Mouse (Mus musculus) hindbrain, embryonic 11.5 days (tissue): ENCODE data around the gene Olfr288. TPM values are rescaled to one million over a fixed set of nuclear protein-coding genes. Genes with fewer than 3 reads are reported as not detected.

Source experiments
- ATAC-seq: fragments of 200-750 bp; cut with Nextera tagmentation; 2 replicates; pipeline ENCODE4 v1.8.0; 2017; ENCODE audit warnings: mild to moderate bottlenecking, moderate TSS enrichment, moderate library complexity; ENCODE audit not compliant: low FRiP score
- DNase-seq: peaks from one replicate; pipeline ENCODE4 v3.0.0-alpha.2; 2015; ENCODE audit warnings: low spot score
- H3K27ac ChIP-seq: fragments of 300-500 bp; sonication (generic); 2 replicates; pipeline ENCODE4 v1.5.1; 2014; ENCODE audit warnings: mild to moderate bottlenecking, low read depth, low read length
- H3K27me3 ChIP-seq: fragments of 300-500 bp; sonication (generic); 2 replicates; pipeline ENCODE4 v1.6.1; 2014; ENCODE audit warnings: mild to moderate bottlenecking, low read length, moderate library complexity, mixed read lengths; ENCODE audit not compliant: control insufficient read depth, insufficient read depth
- H3K36me3 ChIP-seq: fragments of 300-500 bp; sonication (generic); 2 replicates; pipeline ENCODE4 v1.6.1; 2014; ENCODE audit warnings: mild to moderate bottlenecking, low read length, moderate library complexity, mixed read lengths; ENCODE audit not compliant: control insufficient read depth, insufficient read depth
- H3K4me1 ChIP-seq: fragments of 300-500 bp; sonication (generic); replicated peaks from 2 replicates; pipeline ENCODE4 v1.6.1; 2014; ENCODE audit warnings: low read length, mixed read lengths; ENCODE audit not compliant: control insufficient read depth, insufficient read depth
- H3K4me2 ChIP-seq: fragments of 300-500 bp; sonication (generic); replicated peaks from 2 replicates; pipeline ENCODE4 v1.6.1; 2014; ENCODE audit warnings: mild to moderate bottlenecking, low read depth, low read length
- H3K4me3 ChIP-seq: fragments of 300-500 bp; sonication (generic); 2 replicates; pipeline ENCODE4 v1.5.1; 2014; ENCODE audit warnings: low read depth, low read length
- H3K9ac ChIP-seq: fragments of 300-500 bp; sonication (generic); 2 replicates; pipeline ENCODE4 v1.6.1; 2014; ENCODE audit warnings: low read depth, low read length
- H3K9me3 ChIP-seq: fragments of 300-500 bp; sonication (generic); 2 replicates; pipeline ENCODE4 v1.6.1; 2016; ENCODE audit warnings: low read length; ENCODE audit not compliant: control insufficient read depth
- WGBS: fragments of 180-500 bp; shearing (Covaris S2); extraction: QIAGEN DNeasy Blood & Tissue Kit; methylation state at CpG from one replicate; pipeline ENCODE4 v1.1.7; 2014; 5-methylcytosine and 5-hydroxymethylcytosine counted together
- polyA plus RNA-seq: library from polyadenylated mRNA; unstranded; fragments of >200 nt; fragmentation: Nextera tagmentation; extraction: Ambion mirVana; gene quantifications from 2 replicates; pipeline ENCODE4 v1.2.1, GENCODE M21; 2014

Olfr288 gene
- polyA plus RNA-seq, 1 experiment from 2014 or later = not detected

GRCm38 (mm10) chr15:98145559-98146181 is 49.7 kb downstream of the Olfr288 start:
- Histone ChIP-seq H3K9me3 (no peaks in the 10 kb centered on the region), H3K27ac (peak overlapping the region; percentile 72), H3K4me1 (no peaks in the 10 kb centered on the region; the same call in 1 of the 2 replicates), H3K4me2 (peak overlapping the region; percentile 94), H3K9ac (peak overlapping the region; percentile 92), H3K4me3 (peak overlapping the region; percentile 96), H3K36me3 (no peaks in the 10 kb centered on the region), H3K27me3 (no peaks in the 10 kb centered on the region)
- peak; percentile 96 for DNase-seq
- ATAC-seq = peak; percentile 98
- WGBS = 2% methylated on average over 38 of the region's 38 CpGs

DNA sequence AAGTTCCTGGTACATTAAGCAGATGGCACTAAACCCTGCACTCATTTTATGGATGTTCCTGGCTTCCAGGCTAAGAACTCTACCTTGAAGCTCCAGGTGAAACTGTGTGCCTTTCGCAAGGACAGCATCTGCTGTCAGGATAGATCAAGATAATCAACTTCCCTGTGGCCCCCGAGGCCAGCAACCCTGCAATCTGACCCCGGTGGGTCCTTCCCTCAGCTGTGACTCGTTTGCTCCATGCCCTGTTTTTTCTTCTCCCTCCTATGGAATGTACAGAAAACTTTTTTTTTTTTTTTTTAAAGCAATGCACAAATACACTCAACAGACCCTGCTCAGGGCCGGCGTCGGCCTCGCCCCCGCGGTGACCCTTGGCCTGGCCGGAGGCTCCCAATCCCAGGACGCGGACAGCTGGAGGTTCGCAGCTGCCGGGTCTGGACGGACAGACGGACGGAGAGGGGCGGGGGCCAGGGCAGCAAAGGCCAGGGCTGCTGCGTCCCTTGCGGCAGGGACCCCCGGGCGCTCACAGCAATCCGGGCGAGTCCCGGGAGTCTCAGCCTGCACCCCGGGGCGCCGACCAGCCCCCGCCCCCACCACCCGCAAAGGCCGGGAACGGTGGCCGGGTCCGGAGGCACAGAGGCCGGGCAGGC is 50.4 kb downstream of the Olfr288 start:
- H3K4me3 ChIP-seq = peak overlapping the region; percentile 96
- peak overlapping the region; percentile 92 for H3K9ac ChIP-seq
- no peaks in the 10 kb centered on the region for H3K9me3 ChIP-seq
- ATAC-seq (peak; percentile 69), DNase-seq (peak; percentile 33)
- H3K4me2 ChIP-seq = peak overlapping the region; percentile 94
- WGBS = under 1% methylated on average over 36 of the region's 36 CpGs
- no peaks in the 10 kb centered on the region for H3K27me3 ChIP-seq
- H3K27ac ChIP-seq = peak overlapping the region; percentile 72
- H3K36me3 ChIP-seq = no peaks in the 10 kb centered on the region
- H3K4me1 ChIP-seq = no peaks in the 10 kb centered on the region; the same call in 1 of the 2 replicates

- 83% methylated on average over 9 of the region's 10 CpGs for WGBS
- Histone ChIP-seq H3K4me1 (no peaks in the 10 kb centered on the region; the same call in 1 of the 2 replicates), H3K27me3 (no peaks in the 10 kb centered on the region), H3K4me2 (no peak overlapping the region), H3K9ac (no peak overlapping the region), H3K9me3 (no peaks in the 10 kb centered on the region), H3K27ac (no peak overlapping the region), H3K4me3 (no peak overlapping the region), H3K36me3 (no peaks in the 10 kb centered on the region)
- ATAC-seq (no peak), DNase-seq (no peak)
Measured at GRCm38 (mm10) chr15:98142515-98142914, 52.8 kb downstream of the Olfr288 start.

DNA sequence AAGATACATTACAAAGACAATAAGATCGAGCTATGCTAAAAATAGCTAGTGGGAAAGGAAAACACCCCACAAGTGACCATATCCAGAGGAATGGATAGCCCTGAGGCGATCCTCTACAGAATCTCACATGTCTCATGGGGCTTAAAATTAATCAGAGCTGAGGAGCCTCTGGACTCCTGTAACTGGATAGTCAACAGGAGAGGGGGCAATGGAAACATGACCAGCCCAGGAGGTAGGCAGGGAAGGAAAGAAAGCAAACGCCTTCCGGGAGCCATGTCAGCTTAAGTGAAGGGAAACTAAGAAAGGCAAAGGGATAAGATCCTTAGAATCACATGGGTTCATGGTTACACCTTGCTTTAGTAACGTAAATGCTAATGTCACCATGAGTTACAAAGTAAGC is 54.5 kb downstream of the Olfr288 start:
- no peaks in the 10 kb centered on the region for H3K9me3 ChIP-seq
- no peaks in the 10 kb centered on the region for H3K27me3 ChIP-seq
- no peak overlapping the region for H3K4me3 ChIP-seq
- H3K4me1 ChIP-seq = no peaks in the 10 kb centered on the region; the same call in 1 of the 2 replicates
- no peaks in the 10 kb centered on the region; the same call in 1 of the 2 replicates for H3K36me3 ChIP-seq
- ATAC-seq = no peak
- H3K9ac ChIP-seq = no peak overlapping the region
- no peak overlapping the region for H3K27ac ChIP-seq
- no peak for DNase-seq
- H3K4me2 ChIP-seq = no peak overlapping the region
- WGBS = 91% methylated on average over 5 of the region's 5 CpGs

GRCm38 (mm10) chr15:98139763-98140162 is 55.6 kb downstream of the Olfr288 start:
- H3K27me3 ChIP-seq = no peaks in the 10 kb centered on the region
- H3K9me3 ChIP-seq = no peaks in the 10 kb centered on the region
- H3K9ac ChIP-seq = no peak overlapping the region
- no peaks in the 10 kb centered on the region; the same call in 1 of the 2 replicates for H3K4me1 ChIP-seq
- H3K4me2 ChIP-seq = no peak overlapping the region
- H3K4me3 ChIP-seq = no peak overlapping the region
- H3K36me3 ChIP-seq = no peaks in the 10 kb centered on the region; the same call in 1 of the 2 replicates
- ATAC-seq (no peak), DNase-seq (no peak)
- no peak overlapping the region for H3K27ac ChIP-seq
- WGBS = 90% methylated on average over 7 of the region's 7 CpGs

GRCm38 (mm10) chr15:98136871-98137270 is 58.5 kb downstream of the Olfr288 start:
- Histone ChIP-seq H3K9me3 (no peaks in the 10 kb centered on the region), H3K27me3 (no peaks in the 10 kb centered on the region), H3K4me2 (no peak overlapping the region), H3K27ac (no peak overlapping the region), H3K36me3 (no peaks in the 10 kb centered on the region; the same call in 1 of the 2 replicates), H3K4me1 (no peaks in the 10 kb centered on the region), H3K4me3 (no peak overlapping the region), H3K9ac (no peak overlapping the region)
- WGBS = 92% methylated on average over 9 of the region's 9 CpGs
- ATAC-seq = no peak
- DNase-seq = no peak

Other genes with a start within 250 kb of the Olfr288 start
- 52.0 and 59.9 TPM in 2 replicates for gene Tmem106c, start 231.3 kb downstream of the Olfr288 start, polyA plus RNA-seq
- 128 and 132 TPM in 2 replicates for gene Col2a1, start 190.8 kb downstream of the Olfr288 start, polyA plus RNA-seq
- gene Pfkm, start 103.0 kb downstream of the Olfr288 start, polyA plus RNA-seq = 32.1 and 32.6 TPM in 2 replicates
- gene Senp1, start 101.8 kb downstream of the Olfr288 start, polyA plus RNA-seq = 40.6 and 41.5 TPM in 2 replicates
- 47.6 and 53.2 TPM in 2 replicates for gene Asb8, start 29.9 kb downstream of the Olfr288 start, polyA plus RNA-seq
- 13.3 and 15.9 TPM in 2 replicates for gene Ccdc184, start 28.4 kb downstream of the Olfr288 start, polyA plus RNA-seq
- not detected in 2 replicates for gene Gm44579, start 25.4 kb upstream of the Olfr288 start, polyA plus RNA-seq
- gene Olfr287, start 25.5 kb upstream of the Olfr288 start, polyA plus RNA-seq = not detected in 2 replicates
- gene Olfr286, start 38.9 kb upstream of the Olfr288 start, polyA plus RNA-seq = not detected in 2 replicates
- not detected in 2 replicates for gene H1fnt, start 61.8 kb upstream of the Olfr288 start, polyA plus RNA-seq
- 1.7 and 2.1 TPM in 2 replicates for gene Zfp641, start 100.6 kb upstream of the Olfr288 start, polyA plus RNA-seq
- not detected in 2 replicates for gene Olfr285, start 121.8 kb upstream of the Olfr288 start, polyA plus RNA-seq
- gene Olfr284, start 145.4 kb upstream of the Olfr288 start, polyA plus RNA-seq = not detected in 2 replicates
- not detected in 2 replicates for gene Olfr283, start 185.4 kb upstream of the Olfr288 start, polyA plus RNA-seq
- not detected in 2 replicates for gene Olfr282, start 235.7 kb upstream of the Olfr288 start, polyA plus RNA-seq